Mouse (Mus musculus) urinary bladder, postnatal 25 days (tissue): Measurements from ENCODE around the gene Sptbn4.
A peak's percentile ranks its signal among the peaks of the same experiment; 100 is the strongest.

Experiments used
- DNase-seq: peaks from one replicate; pipeline ENCODE4 v3.0.0; 2022; ENCODE audit warnings: low spot score

The Sptbn4 gene

GRCm38 (mm10) chr7:27326101-27326880 is 121.2 kb downstream of the Sptbn4 start:
- no peak for DNase-seq

GRCm38 (mm10) chr7:27325697-27326096 is 121.8 kb downstream of the Sptbn4 start:
- DNase-seq, result peak; percentile 55

GRCm38 (mm10) chr7:27324928-27325327 is 122.6 kb downstream of the Sptbn4 start:
- DNase-seq, result no peak

DNA sequence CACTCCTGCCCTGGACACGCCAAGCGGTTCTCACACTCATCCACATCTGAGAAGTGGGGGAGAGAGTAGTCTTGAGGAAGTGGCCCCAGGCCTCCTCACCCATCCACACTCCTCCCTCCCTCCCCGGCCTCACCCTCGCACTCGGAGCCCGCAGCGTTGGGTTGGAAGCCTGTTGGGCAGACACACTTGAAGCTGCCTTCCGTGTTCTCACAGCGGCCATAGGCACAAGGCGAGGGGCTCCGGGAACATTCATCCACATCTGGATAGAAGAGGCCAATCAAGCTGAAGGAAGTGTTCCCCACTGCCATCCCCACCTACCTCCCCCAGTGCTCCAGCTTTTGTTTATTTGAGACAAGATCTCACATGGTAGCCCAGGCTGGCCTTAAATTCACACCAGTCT is 123.3 kb downstream of the Sptbn4 start:
- DNase-seq, result no peak

- no peak for DNase-seq
Observed at GRCm38 (mm10) chr7:27323001-27323400, 124.5 kb downstream of the Sptbn4 start.

DNA sequence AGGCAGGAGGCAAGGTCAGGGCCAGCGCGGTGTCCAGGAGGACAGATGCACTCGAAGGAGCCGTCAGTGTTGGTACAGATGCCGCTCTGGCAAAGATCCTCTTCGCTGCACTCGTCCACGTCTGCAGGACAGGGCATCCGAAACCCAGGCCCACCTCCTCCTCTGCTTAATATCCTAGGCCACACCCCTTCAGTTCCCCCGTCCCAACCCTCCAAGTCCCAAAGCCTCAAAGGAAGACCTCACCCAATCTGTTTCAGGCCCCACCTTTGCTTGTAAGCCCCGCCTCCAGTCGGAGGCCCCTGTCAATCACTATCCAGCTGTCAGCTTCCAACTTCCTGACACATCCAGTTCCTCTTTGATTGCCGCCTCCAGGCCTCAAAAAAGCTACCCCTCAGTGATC is 125.2 kb downstream of the Sptbn4 start:
- DNase-seq, result no peak

DNA sequence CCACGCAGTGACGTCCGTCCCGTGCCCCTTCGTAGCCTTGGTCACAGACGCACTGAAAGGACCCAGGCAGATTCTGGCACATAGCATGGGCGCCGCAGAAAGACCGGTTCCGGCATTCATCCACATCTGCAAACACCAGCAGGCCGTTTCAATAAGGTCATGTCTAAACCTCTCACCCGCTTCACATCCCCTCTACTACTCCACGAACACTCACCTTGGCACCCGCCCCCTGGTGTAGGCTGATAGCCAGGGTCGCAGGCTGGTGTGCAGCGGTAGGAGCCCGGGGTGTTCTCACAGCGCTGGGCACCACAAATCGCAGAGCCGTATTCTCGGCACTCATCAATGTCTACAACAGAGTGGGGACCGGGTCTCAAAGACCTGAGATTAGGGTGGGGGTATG is 128.1 kb downstream of the Sptbn4 start:
- DNase-seq, result no peak

DNA sequence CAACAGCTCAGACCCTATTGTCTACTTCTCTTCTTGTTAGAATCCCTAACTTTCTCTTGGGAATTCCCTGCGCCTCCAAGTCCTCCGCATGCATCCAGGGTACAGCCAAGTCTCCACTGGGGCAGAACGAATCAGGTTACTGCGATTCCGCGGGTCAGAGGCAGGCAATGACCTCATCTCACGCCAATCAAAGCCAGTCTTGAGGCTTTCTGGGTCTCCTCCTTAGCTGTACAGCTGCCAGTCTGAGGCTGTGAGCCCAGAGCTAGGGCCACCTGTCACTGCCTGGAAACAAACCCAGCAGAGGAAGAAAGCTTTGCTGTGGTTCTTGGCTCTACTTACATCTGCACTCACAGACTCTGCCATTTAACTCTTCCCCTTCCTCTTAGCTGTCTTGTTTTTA is 131.5 kb downstream of the Sptbn4 start:
- DNase-seq, result no peak

DNA sequence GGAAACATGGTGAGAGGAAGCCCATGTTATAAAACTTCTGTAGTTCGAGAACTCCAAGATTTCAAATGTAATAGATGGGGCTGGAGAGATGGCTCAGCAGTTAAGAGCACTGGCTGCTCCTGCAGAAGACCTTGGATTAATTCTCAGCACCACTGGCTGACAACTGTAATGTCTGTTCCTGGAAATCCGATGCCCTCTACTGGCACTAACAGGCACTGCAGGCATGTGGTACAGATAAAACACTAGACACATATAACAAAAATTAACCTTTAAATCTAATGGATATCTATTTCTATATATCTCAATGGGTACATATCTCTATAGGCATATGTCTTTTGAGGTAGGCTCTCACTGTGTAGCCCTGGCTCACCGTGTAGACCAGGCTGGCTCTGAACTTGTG is 133.1 kb downstream of the Sptbn4 start:
- DNase-seq, result no peak

DNA sequence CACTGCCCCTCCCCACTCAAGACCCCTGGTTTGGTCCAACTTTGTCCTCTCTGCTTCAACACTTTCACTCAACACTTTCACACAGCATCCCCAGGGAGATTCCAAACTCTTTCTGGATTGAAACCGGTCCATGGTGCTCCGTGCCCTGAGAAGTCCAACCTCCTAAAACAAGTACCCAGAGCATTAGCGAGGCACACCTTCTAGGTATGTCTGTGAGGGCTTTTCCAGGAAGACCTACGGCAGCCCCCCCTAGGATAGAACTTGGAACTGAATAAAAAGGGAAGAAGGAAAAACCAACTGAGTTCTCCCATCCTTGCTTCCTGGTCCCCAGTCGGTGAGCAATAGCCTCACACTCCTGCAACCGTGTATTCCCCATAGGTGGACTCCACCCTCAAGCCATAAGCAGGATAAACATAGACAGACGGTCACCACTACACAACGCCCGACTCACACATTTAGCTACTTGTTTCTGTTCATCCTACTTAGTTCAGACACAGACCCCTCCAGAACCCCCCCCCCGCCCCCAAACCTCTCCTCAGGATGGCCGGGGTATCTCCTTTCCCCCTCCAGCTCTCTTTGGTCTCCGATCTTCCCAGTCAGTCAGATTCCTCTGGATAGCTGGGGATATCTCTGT is 135.7 kb downstream of the Sptbn4 start:
- DNase-seq, result no peak

- DNase-seq, result no peak
Observed at GRCm38 (mm10) chr7:27310996-27311535, 136.4 kb downstream of the Sptbn4 start.

DNA sequence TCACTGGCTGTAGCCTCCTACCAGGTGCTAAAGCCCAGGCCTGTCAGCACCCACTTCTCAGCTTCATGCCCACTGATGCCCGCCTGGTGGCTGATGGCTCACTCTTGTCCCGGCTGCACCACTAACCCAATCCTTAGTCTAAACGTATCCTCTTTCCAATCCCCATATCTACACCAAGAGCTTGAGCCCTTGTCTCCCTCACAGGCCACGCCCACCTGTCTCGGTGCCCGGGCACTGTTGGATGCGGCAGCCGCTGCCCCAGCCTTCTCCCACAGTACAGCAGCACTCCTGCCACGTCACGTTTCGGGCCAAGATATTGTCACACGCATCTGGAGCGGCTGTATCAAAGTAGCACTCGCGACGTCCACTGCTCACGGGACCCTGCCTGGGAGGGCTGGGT is 137.2 kb downstream of the Sptbn4 start:
- peak; percentile 60 for DNase-seq

DNA sequence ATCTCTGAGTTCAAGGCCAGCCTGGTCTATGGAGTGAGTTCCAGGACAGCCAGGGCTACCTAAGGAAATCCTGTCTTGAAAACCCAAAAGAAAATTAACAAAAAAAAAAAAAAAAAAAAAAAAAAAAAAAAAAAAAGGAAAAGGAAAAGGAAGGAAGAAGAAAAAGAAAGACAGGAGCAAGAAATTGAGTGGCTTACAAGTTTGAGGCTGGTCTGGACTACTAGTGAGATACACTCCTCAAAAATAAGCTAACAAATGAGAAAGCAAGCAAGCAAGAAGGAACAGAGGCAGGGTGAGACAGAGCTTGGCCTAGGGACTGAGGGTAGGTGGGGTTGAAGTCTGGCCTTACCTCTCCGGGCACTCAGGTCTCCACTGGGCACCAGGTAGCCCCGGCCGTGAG is 137.7 kb downstream of the Sptbn4 start:
- DNase-seq, result no peak

GRCm38 (mm10) chr7:27308821-27309549 is 138.5 kb downstream of the Sptbn4 start:
- DNase-seq, result no peak

DNA sequence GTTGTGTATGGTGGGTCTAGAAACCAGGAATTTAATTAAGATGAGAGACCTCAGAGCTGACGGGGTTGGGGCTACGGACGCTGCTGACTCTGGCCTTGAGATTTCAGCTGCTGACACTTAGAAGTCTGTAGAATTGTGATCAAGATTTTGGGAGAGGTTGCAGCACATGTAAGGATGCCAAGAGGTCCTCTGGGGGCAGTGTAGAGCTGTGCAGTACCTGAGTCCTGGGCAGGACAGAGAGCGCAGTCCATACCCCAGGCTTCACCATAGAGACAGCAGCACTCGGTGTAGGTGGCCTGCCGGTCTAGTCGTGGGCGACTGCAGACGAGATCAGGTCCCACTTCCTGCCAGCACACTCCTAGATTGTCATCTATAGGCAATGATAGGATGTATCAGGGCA is 139.9 kb downstream of the Sptbn4 start:
- DNase-seq, result no peak
